28 mouse cellular contexts compared by ENCODE assay signal in the genomic region with DNA sequence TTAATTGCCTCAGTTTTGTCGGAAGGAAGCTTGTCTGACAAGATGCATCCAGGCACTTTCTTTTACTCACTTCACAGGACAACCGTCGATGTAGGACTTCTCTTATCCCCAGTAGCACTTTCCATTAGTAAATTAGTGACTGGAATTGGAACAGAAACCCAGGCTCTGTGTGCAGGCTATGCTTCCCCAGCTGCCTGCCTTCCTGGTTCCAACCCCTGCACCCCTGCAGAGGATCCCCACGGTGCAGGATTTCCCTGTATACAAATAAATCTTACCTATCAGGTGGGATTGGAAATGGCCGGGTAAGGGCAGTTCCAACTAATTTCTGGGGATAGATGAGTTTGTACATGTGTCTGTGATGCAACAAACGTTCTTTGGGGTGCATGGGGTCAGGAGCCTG. TPM values are rescaled to one million over a fixed set of nuclear protein-coding genes. Genes with fewer than 3 reads are reported as not detected.
DNase-seq lines count a peak whose midpoint lies in the region; ATAC-seq lines count a peak whose summit lies in the region.
"Had no signal": no experiment of that assay in that cellular context is flagged by ENCODE, and none has a peak within 500 bp of the region (broad histone marks: within the 10 kb centered on the region; RNA-seq: fewer than 3 reads in every experiment).

No protein-coding gene starts in this region.

- WGBS in hindbrain, embryonic 11.5 days: 4% methylated on average over 6 of the region's 6 CpGs
- 1% methylated on average over 6 of the region's 6 CpGs for WGBS in hindbrain, embryonic 14.5 days
- 1% methylated on average over 6 of the region's 6 CpGs for WGBS in midbrain, embryonic 11.5 days
- 3% methylated on average over 6 of the region's 6 CpGs for WGBS in midbrain, embryonic 16.5 days
- 3% methylated on average over 6 of the region's 6 CpGs for WGBS in embryonic facial prominence, embryonic 10.5 days

- no peak overlapping the region for H3K4me2 ChIP-seq in hindbrain, embryonic 11.5 days (replicated peaks; ENCODE audit: low read depth, low read length)
- H3K4me2 ChIP-seq in hindbrain, embryonic 14.5 days (replicated peaks): no peak overlapping the region
- no peak overlapping the region for H3K4me2 ChIP-seq in midbrain, embryonic 11.5 days
- no peak overlapping the region; the same call in 1 of the 2 replicates for H3K4me2 ChIP-seq in midbrain, embryonic 16.5 days (ENCODE audit: low read length)

- no peak overlapping the region for H3K4me3 ChIP-seq in hindbrain, embryonic 11.5 days (ENCODE audit: low read depth, low read length)
- H3K4me3 ChIP-seq in hindbrain, embryonic 14.5 days (replicated peaks; ENCODE audit: low read length): no peak overlapping the region
- H3K4me3 ChIP-seq in midbrain, embryonic 11.5 days (ENCODE audit: low read depth, low read length): no peak overlapping the region
- H3K4me3 ChIP-seq in midbrain, embryonic 16.5 days (ENCODE audit: low read depth, low read length): no peak overlapping the region
- H3K4me3 ChIP-seq in embryonic facial prominence, embryonic 10.5 days: no peak overlapping the region

- H3K36me3 ChIP-seq in hindbrain, embryonic 11.5 days (ENCODE audit: control insufficient read depth, insufficient read depth, low read length): no peaks in the 10 kb centered on the region
- H3K36me3 ChIP-seq in hindbrain, embryonic 14.5 days (replicated peaks; ENCODE audit: control insufficient read depth, insufficient read depth): no peaks in the 10 kb centered on the region
- no peaks in the 10 kb centered on the region for H3K36me3 ChIP-seq in midbrain, embryonic 11.5 days (ENCODE audit: control insufficient read depth, insufficient read depth, low read length)
- H3K36me3 ChIP-seq in midbrain, embryonic 16.5 days (ENCODE audit: control insufficient read depth, insufficient read depth, low read length): no peaks in the 10 kb centered on the region
- no peaks in the 10 kb centered on the region for H3K36me3 ChIP-seq in embryonic facial prominence, embryonic 10.5 days (replicated peaks)
- H3K36me3 ChIP-seq: embryonic facial prominence, embryonic 13.5 days; heart, embryonic 13.5 days; liver, embryonic 13.5 days; midbrain, embryonic 13.5 days had no signal

- peaks cover 62% of the 10 kb centered on the region for H3K27me3 ChIP-seq in hindbrain, embryonic 11.5 days (ENCODE audit: control insufficient read depth, insufficient read depth, low read length)
- peaks cover 85% of the 10 kb centered on the region for H3K27me3 ChIP-seq in hindbrain, embryonic 14.5 days (ENCODE audit: control insufficient read depth, insufficient read depth, low read length)
- peaks cover 63% of the 10 kb centered on the region for H3K27me3 ChIP-seq in midbrain, embryonic 11.5 days (ENCODE audit: control insufficient read depth, insufficient read depth, low read length)
- peaks cover 44% of the 10 kb centered on the region for H3K27me3 ChIP-seq in midbrain, embryonic 16.5 days (ENCODE audit: control insufficient read depth, insufficient read depth, low read depth, low read length)
- peaks cover 95% of the 10 kb centered on the region for H3K27me3 ChIP-seq in embryonic facial prominence, embryonic 10.5 days (replicated peaks; ENCODE audit: low read depth, poor library complexity, severe bottlenecking)

- H3K9me3 ChIP-seq in hindbrain, embryonic 11.5 days (ENCODE audit: control insufficient read depth, low read length): no peaks in the 10 kb centered on the region
- no peaks in the 10 kb centered on the region for H3K9me3 ChIP-seq in hindbrain, embryonic 14.5 days (ENCODE audit: control insufficient read depth, low read length)
- no peaks in the 10 kb centered on the region for H3K9me3 ChIP-seq in midbrain, embryonic 11.5 days (ENCODE audit: control insufficient read depth, low read length)
- no peaks in the 10 kb centered on the region for H3K9me3 ChIP-seq in midbrain, embryonic 16.5 days (replicated peaks; ENCODE audit: control insufficient read depth, low read length, poor library complexity, severe bottlenecking)
- H3K9me3 ChIP-seq in embryonic facial prominence, embryonic 10.5 days: no peaks in the 10 kb centered on the region
- H3K9me3 ChIP-seq: embryonic facial prominence, embryonic 13.5 days; heart, embryonic 13.5 days; liver, embryonic 13.5 days; midbrain, embryonic 13.5 days had no signal

- no peak overlapping the region for H3K9ac ChIP-seq in hindbrain, embryonic 11.5 days (ENCODE audit: low read depth, low read length)
- H3K9ac ChIP-seq in hindbrain, embryonic 14.5 days: no peak overlapping the region
- H3K9ac ChIP-seq in midbrain, embryonic 11.5 days (ENCODE audit: low read length): no peak overlapping the region
- H3K9ac ChIP-seq in midbrain, embryonic 16.5 days (ENCODE audit: low read depth, low read length): no peak overlapping the region
- H3K9ac ChIP-seq: embryonic facial prominence, embryonic 13.5 days; liver, embryonic 13.5 days; midbrain, embryonic 13.5 days had no signal

- DNase-seq in hindbrain, embryonic 11.5 days (ENCODE audit: low spot score): peak; percentile 9
- DNase-seq in hindbrain, embryonic 14.5 days (ENCODE audit: low spot score): no peak
- peak; percentile 87 for DNase-seq in midbrain, embryonic 11.5 days (ENCODE audit: low spot score, missing footprints)
- DNase-seq in embryonic facial prominence, embryonic 10.5 days (ENCODE audit: low spot score): peak; percentile 13
- DNase-seq in liver: no peak
- DNase-seq: gastrocnemius, postnatal 36 days; liver, embryonic 13.5 days; lung, adult 2 months; thymus, adult 2 months; thymus, postnatal 36 days had no signal

- no peak overlapping the region for H3K27ac ChIP-seq in hindbrain, embryonic 11.5 days (ENCODE audit: low read depth, low read length)
- H3K27ac ChIP-seq in hindbrain, embryonic 14.5 days: no peak overlapping the region
- H3K27ac ChIP-seq in midbrain, embryonic 11.5 days (ENCODE audit: low read depth, low read length): no peak overlapping the region
- H3K27ac ChIP-seq in midbrain, embryonic 16.5 days (ENCODE audit: low read length): no peak overlapping the region
- no peak overlapping the region for H3K27ac ChIP-seq in embryonic facial prominence, embryonic 10.5 days (replicated peaks)
- H3K27ac ChIP-seq: embryonic facial prominence, embryonic 13.5 days; heart, adult 2 months; heart, embryonic 13.5 days; liver, embryonic 13.5 days; midbrain, embryonic 13.5 days had no signal

- no peak for ATAC-seq in hindbrain, embryonic 11.5 days (ENCODE audit: low FRiP score)
- no peak for ATAC-seq in hindbrain, embryonic 14.5 days (ENCODE audit: low FRiP score)
- no peak for ATAC-seq in midbrain, embryonic 11.5 days (ENCODE audit: low FRiP score)
- ATAC-seq in midbrain, embryonic 16.5 days: no peak
- no peak for ATAC-seq in erythroid progenitor cell, adult 5-6 weeks (replicated peaks; ENCODE audit: low FRiP score, poor library complexity, severe bottlenecking)
- ATAC-seq: activated CD4-positive, CD25-positive, alpha-beta regulatory T cell, adult 4 months; midbrain, embryonic 13.5 days had no signal

- peaks cover 18% of the 10 kb centered on the region for H3K4me1 ChIP-seq in hindbrain, embryonic 11.5 days (replicated peaks; ENCODE audit: control insufficient read depth, insufficient read depth, low read length)
- H3K4me1 ChIP-seq in hindbrain, embryonic 14.5 days (replicated peaks; ENCODE audit: control insufficient read depth, insufficient read depth, low read length): peaks cover 24% of the 10 kb centered on the region
- H3K4me1 ChIP-seq in midbrain, embryonic 11.5 days (ENCODE audit: control insufficient read depth, insufficient read depth, low read length): peaks cover 14% of the 10 kb centered on the region
- peaks cover 28% of the 10 kb centered on the region for H3K4me1 ChIP-seq in midbrain, embryonic 16.5 days (ENCODE audit: control insufficient read depth, insufficient read depth, low read length)
- peaks cover 30% of the 10 kb centered on the region for H3K4me1 ChIP-seq in embryonic facial prominence, embryonic 10.5 days

RNA-seq across cellular contexts. Expression of gene Gm42517, which starts 2.2 kb away (rescaled TPM):
- 0.13 and 0.15 TPM in 2 replicates for polyA plus RNA-seq in hindbrain, embryonic 11.5 days (2014; fragmentation: Nextera tagmentation; extraction: Ambion mirVana)
- 4.3 and 6.1 TPM in 2 replicates for polyA plus RNA-seq in hindbrain, embryonic 14.5 days (2014; fragmentation: Nextera tagmentation; extraction: Ambion mirVana)
- 0.11 and 0.17 TPM in 2 replicates for polyA plus RNA-seq in midbrain, embryonic 11.5 days (2014; fragmentation: Nextera tagmentation; extraction: Ambion mirVana)
- polyA plus RNA-seq in midbrain, embryonic 16.5 days (2015; fragmentation: Nextera tagmentation; extraction: Ambion mirVana): 2.2 and 2.6 TPM in 2 replicates
- not detected in 2 replicates for polyA plus RNA-seq in embryonic facial prominence, embryonic 10.5 days (2016; fragmentation: Nextera tagmentation; extraction: Ambion mirVana)
- total RNA-seq in erythroid progenitor cell, adult 5-6 weeks (2015; ENCODE audit: low replicate concordance): 0.72 TPM in 1 of 2 replicates, not detected in the other
- total RNA-seq in erythroid progenitor cell, adult 5-6 weeks (2017; ENCODE audit: low replicate concordance): not detected in 2 replicates
- total RNA-seq: hematopoietic stem cell, adult 5-6 weeks had no signal
- polyA plus RNA-seq: activated CD4-positive, CD25-positive, alpha-beta regulatory T cell, adult 4 months; heart, embryonic 13.5 days; intestine, embryonic 14.5 days had no signal

RNA-seq across cellular contexts. Expression of gene Pde6b, which starts 18.2 kb away (rescaled TPM):
- polyA plus RNA-seq in hindbrain, embryonic 11.5 days (2014; fragmentation: Nextera tagmentation; extraction: Ambion mirVana): 0.14 TPM in 1 of 2 replicates, not detected in the other
- 0.28 TPM in 1 of 2 replicates, not detected in the other for polyA plus RNA-seq in hindbrain, embryonic 14.5 days (2014; fragmentation: Nextera tagmentation; extraction: Ambion mirVana)
- polyA plus RNA-seq in midbrain, embryonic 11.5 days (2014; fragmentation: Nextera tagmentation; extraction: Ambion mirVana): 0.18 and 0.29 TPM in 2 replicates
- polyA plus RNA-seq in midbrain, embryonic 16.5 days (2015; fragmentation: Nextera tagmentation; extraction: Ambion mirVana): 0.30 and 0.57 TPM in 2 replicates
- polyA plus RNA-seq in embryonic facial prominence, embryonic 10.5 days (2016; fragmentation: Nextera tagmentation; extraction: Ambion mirVana): 0.16 and 0.39 TPM in 2 replicates
- total RNA-seq in erythroid progenitor cell, adult 5-6 weeks (2015; ENCODE audit: low replicate concordance): not detected in 2 replicates
- not detected in 2 replicates for total RNA-seq in erythroid progenitor cell, adult 5-6 weeks (2017; ENCODE audit: low replicate concordance)
- total RNA-seq: adrenal gland, adult 2 months; adrenal gland, postnatal 36 days; gastrocnemius, adult 2 months; gastrocnemius, postnatal 36 days; heart, adult 2 months; heart, postnatal 10 days had no signal
- polyA plus RNA-seq: adrenal gland, adult 2 months; brain, embryonic 14.5 days; forebrain, embryonic 16.5 days; heart, adult 2 months; hindbrain, embryonic 16.5 days; kidney, adult 2 months; limb, embryonic 14.5 days; lung, adult 2 months; thymus, adult 2 months had no signal

RNA-seq across cellular contexts. Expression of gene Pigg, which starts 57.6 kb away (rescaled TPM):
- polyA plus RNA-seq in hindbrain, embryonic 11.5 days (2014; fragmentation: Nextera tagmentation; extraction: Ambion mirVana): 2.7 and 3.2 TPM in 2 replicates
- polyA plus RNA-seq in hindbrain, embryonic 14.5 days (2014; fragmentation: Nextera tagmentation; extraction: Ambion mirVana): 2.3 and 2.9 TPM in 2 replicates
- polyA plus RNA-seq in midbrain, embryonic 11.5 days (2014; fragmentation: Nextera tagmentation; extraction: Ambion mirVana): 2.8 and 3.7 TPM in 2 replicates
- polyA plus RNA-seq in midbrain, embryonic 16.5 days (2015; fragmentation: Nextera tagmentation; extraction: Ambion mirVana): 5.5 and 6.6 TPM in 2 replicates
- 6.4 and 7.6 TPM in 2 replicates for polyA plus RNA-seq in embryonic facial prominence, embryonic 10.5 days (2016; fragmentation: Nextera tagmentation; extraction: Ambion mirVana)
- 2.5 and 3.2 TPM in 2 replicates for total RNA-seq in erythroid progenitor cell, adult 5-6 weeks (2015; ENCODE audit: low replicate concordance)
- total RNA-seq in erythroid progenitor cell, adult 5-6 weeks (2017; ENCODE audit: low replicate concordance): 2.7 and 4.5 TPM in 2 replicates

Comparison
In these comparisons a context has a peak if more than half of its experiments do, and no peak if none do; other contexts are left out.
1. DNase-seq: peak in hindbrain, embryonic 11.5 days (single experiment), midbrain, embryonic 11.5 days (single experiment) and embryonic facial prominence, embryonic 10.5 days (single experiment); none in hindbrain, embryonic 14.5 days (single experiment) and liver (single experiment).